ENCODE assay signal across 9 mouse cellular contexts in genomic region chr3:101599191-101599919, GRCm38 (mm10). TPM values are rescaled to one million over a fixed set of nuclear protein-coding genes. Genes with fewer than 3 reads are reported as not detected.
DNase-seq lines count a peak whose midpoint lies in the region; ATAC-seq lines count a peak whose summit lies in the region.
"Had no signal": no experiment of that assay in that cellular context is flagged by ENCODE, and none has a peak within 500 bp of the region (broad histone marks: within the 10 kb centered on the region; RNA-seq: fewer than 3 reads in every experiment).

No protein-coding gene starts in this region.

- peak overlapping the region; percentile 100 for H3K9ac ChIP-seq in heart, embryonic 11.5 days (ENCODE audit: low read depth, low read length)
- no peak overlapping the region for H3K9ac ChIP-seq in midbrain, embryonic 11.5 days (ENCODE audit: low read length)
- peak overlapping the region; percentile 16 for H3K9ac ChIP-seq in stomach, embryonic 16.5 days (ENCODE audit: low read length)

- no peak for DNase-seq in heart, postnatal 36 days
- DNase-seq in midbrain, embryonic 10.5 days (ENCODE audit: low spot score) = no peak
- no peak for DNase-seq in midbrain, embryonic 11.5 days (ENCODE audit: low spot score, missing footprints)
- no peak for DNase-seq in limb, embryonic 10.5 days (ENCODE audit: low spot score)
- DNase-seq in adrenal gland, postnatal 4 days (ENCODE audit: low spot score in 2 of 2) = no peak
- no peak for DNase-seq in adrenal gland, postnatal 25 days
- DNase-seq: gastrocnemius, postnatal 25 days had no signal

- intact Hi-C loops in heart, postnatal 36 days (cut with DNase I) = no loop called here

- H3K36me3 ChIP-seq in heart, embryonic 11.5 days (ENCODE audit: control insufficient read depth, insufficient read depth, low read length) = peaks cover 7% of the 10 kb centered on the region
- H3K36me3 ChIP-seq in midbrain, embryonic 10.5 days = peaks cover 8% of the 10 kb centered on the region
- H3K36me3 ChIP-seq in midbrain, embryonic 11.5 days (ENCODE audit: control insufficient read depth, insufficient read depth, low read length) = no peaks in the 10 kb centered on the region
- peaks cover 20% of the 10 kb centered on the region for H3K36me3 ChIP-seq in limb, embryonic 10.5 days
- H3K36me3 ChIP-seq in stomach, embryonic 16.5 days (ENCODE audit: control insufficient read depth, insufficient read depth, low read length) = 0 out of 2 replicates have a peak, but pooled peaks cover 5% of the 10 kb centered on the region

- peaks cover 76% of the 10 kb centered on the region for H3K4me1 ChIP-seq in heart, embryonic 11.5 days (ENCODE audit: control insufficient read depth, insufficient read depth, low read length)
- H3K4me1 ChIP-seq in midbrain, embryonic 10.5 days = peaks cover 76% of the 10 kb centered on the region
- peaks cover 40% of the 10 kb centered on the region for H3K4me1 ChIP-seq in midbrain, embryonic 11.5 days (ENCODE audit: control insufficient read depth, insufficient read depth, low read length)
- H3K4me1 ChIP-seq in limb, embryonic 10.5 days = peaks cover 80% of the 10 kb centered on the region
- peaks cover 75% of the 10 kb centered on the region for H3K4me1 ChIP-seq in stomach, embryonic 16.5 days (ENCODE audit: control insufficient read depth, insufficient read depth, low read length)

- H3K27me3 ChIP-seq in heart, embryonic 11.5 days (ENCODE audit: control insufficient read depth, insufficient read depth, low read length) = no peaks in the 10 kb centered on the region
- peaks cover 9% of the 10 kb centered on the region; the same call in 1 of the 2 replicates for H3K27me3 ChIP-seq in midbrain, embryonic 10.5 days (ENCODE audit: low read depth, poor library complexity, severe bottlenecking)
- no peaks in the 10 kb centered on the region for H3K27me3 ChIP-seq in midbrain, embryonic 11.5 days (ENCODE audit: control insufficient read depth, insufficient read depth, low read length)
- H3K27me3 ChIP-seq in limb, embryonic 10.5 days (ENCODE audit: low read depth, poor library complexity, severe bottlenecking) = no peaks in the 10 kb centered on the region
- no peaks in the 10 kb centered on the region for H3K27me3 ChIP-seq in stomach, embryonic 16.5 days (ENCODE audit: control insufficient read depth, insufficient read depth, low read length)

- peak overlapping the region; percentile 88 for H3K4me2 ChIP-seq in heart, embryonic 11.5 days
- H3K4me2 ChIP-seq in midbrain, embryonic 11.5 days = no peak overlapping the region
- peak overlapping the region; percentile 27; the same call in 1 of the 2 replicates for H3K4me2 ChIP-seq in stomach, embryonic 16.5 days (ENCODE audit: low read depth, low read length)

- ATAC-seq in heart, embryonic 11.5 days (replicated peaks; ENCODE audit: insufficient number of reproducible peaks, low FRiP score, low TSS enrichment) = no peak
- ATAC-seq in midbrain, embryonic 11.5 days (ENCODE audit: low FRiP score) = no peak
- no peak for ATAC-seq in stomach, embryonic 16.5 days (ENCODE audit: insufficient read depth, low FRiP score)

- peak overlapping the region; percentile 100 for H3K27ac ChIP-seq in heart, embryonic 11.5 days (ENCODE audit: low read depth, low read length)
- peak overlapping the region; percentile 10; the same call in 1 of the 2 replicates for H3K27ac ChIP-seq in midbrain, embryonic 10.5 days (replicated peaks)
- H3K27ac ChIP-seq in midbrain, embryonic 11.5 days (ENCODE audit: low read depth, low read length) = no peak overlapping the region
- 0 out of 2 replicates have a peak overlapping the region, but pooled peaks have one; percentile 2 for H3K27ac ChIP-seq in limb, embryonic 10.5 days
- H3K27ac ChIP-seq in stomach, embryonic 16.5 days (ENCODE audit: low read length) = peak overlapping the region; percentile 64

- 51% methylated on average over 8 of the region's 8 CpGs for WGBS in heart, embryonic 11.5 days (ENCODE audit: insufficient replicate concordance)
- 74% methylated on average over 8 of the region's 8 CpGs for WGBS in midbrain, embryonic 10.5 days
- WGBS in midbrain, embryonic 11.5 days = 72% methylated on average over 8 of the region's 8 CpGs
- 71% methylated on average over 8 of the region's 8 CpGs for WGBS in limb, embryonic 10.5 days
- WGBS in stomach, embryonic 16.5 days = 67% methylated on average over 8 of the region's 8 CpGs

- no peaks in the 10 kb centered on the region for H3K9me3 ChIP-seq in heart, embryonic 11.5 days (replicated peaks; ENCODE audit: control insufficient read depth, low read length)
- H3K9me3 ChIP-seq in midbrain, embryonic 10.5 days (replicated peaks) = no peaks in the 10 kb centered on the region
- no peaks in the 10 kb centered on the region for H3K9me3 ChIP-seq in midbrain, embryonic 11.5 days (ENCODE audit: control insufficient read depth, low read length)
- no peaks in the 10 kb centered on the region for H3K9me3 ChIP-seq in limb, embryonic 10.5 days (replicated peaks)
- no peaks in the 10 kb centered on the region for H3K9me3 ChIP-seq in stomach, embryonic 16.5 days (replicated peaks; ENCODE audit: control insufficient read depth, low read length)

- H3K4me3 ChIP-seq in heart, embryonic 11.5 days (ENCODE audit: low read depth, low read length) = peak overlapping the region; percentile 98; the same call in 1 of the 2 replicates
- no peak overlapping the region for H3K4me3 ChIP-seq in midbrain, embryonic 10.5 days
- no peak overlapping the region for H3K4me3 ChIP-seq in midbrain, embryonic 11.5 days (ENCODE audit: low read depth, low read length)
- no peak overlapping the region for H3K4me3 ChIP-seq in limb, embryonic 10.5 days
- H3K4me3 ChIP-seq in stomach, embryonic 16.5 days (replicated peaks; ENCODE audit: low read length) = no peak overlapping the region

RNA-seq across cellular contexts. Expression of gene Atp1a1, which starts 5.1 kb away (rescaled TPM):
- 404 and 434 TPM in 2 replicates for polyA plus RNA-seq in heart, embryonic 11.5 days (2014; fragmentation: Nextera tagmentation; extraction: Ambion mirVana)
- 100 to 1,000 TPM; 564 to 643 TPM for total RNA-seq in heart, postnatal 36 days (2021)
- polyA plus RNA-seq in midbrain, embryonic 10.5 days (2016; fragmentation: Nextera tagmentation; extraction: Ambion mirVana) = 39.6 and 43.5 TPM in 2 replicates
- 81.3 and 87.0 TPM in 2 replicates for polyA plus RNA-seq in midbrain, embryonic 11.5 days (2014; fragmentation: Nextera tagmentation; extraction: Ambion mirVana)
- polyA plus RNA-seq in limb, embryonic 10.5 days (2016; fragmentation: Nextera tagmentation; extraction: Ambion mirVana) = 47.7 and 53.7 TPM in 2 replicates
- 149 and 158 TPM in 2 replicates for polyA plus RNA-seq in stomach, embryonic 16.5 days (2015; fragmentation: Nextera tagmentation; extraction: Ambion mirVana)
- 100 to 1,000 TPM; 675 to 838 TPM for total RNA-seq in adrenal gland, postnatal 4 days (2021)
- 768 and 861 TPM in 2 replicates for total RNA-seq in adrenal gland, postnatal 25 days (2021)
